Mouse (Mus musculus): ENCODE results near the gene Palb2. TPM values are rescaled to one million over a fixed set of nuclear protein-coding genes. Genes with fewer than 3 reads are reported as not detected.
A peak's percentile ranks its signal among the peaks of the same experiment; 100 is the strongest.

The Palb2 gene
- polyA plus RNA-seq, 2 experiments, result 9.4 to 10.7 TPM

GRCm38 (mm10) chr7:122131834-122132233 lies 951 bp downstream of the Palb2 start:
- ATAC-seq (ENCODE audit: insufficient read depth) (no peak), DNase-seq (ENCODE audit: low read depth in 3 of 3, low spot score in 3 of 3) (no peak)
- peaks cover 2 to 7% of the 10 kb centered on the region in 2 experiments; a peak in 2 of 4 replicates for H3K4me1 ChIP-seq (replicated peaks; ENCODE audit: control insufficient read depth in 2 of 2, insufficient read depth in 2 of 2, low read length in 1 of 2)
- TF ChIP-seq CTCF (IDR thresholded peaks at IDR 0.05; ENCODE audit: low read depth) (no peak), EP300 (IDR thresholded peaks at IDR 0.05; ENCODE audit: low read depth) (no peak)
- H3K9me3 ChIP-seq (ENCODE audit: control insufficient read depth, low read length), result no peaks in the 10 kb centered on the region
- peak overlapping the region; percentile 76 for H3K9ac ChIP-seq (replicated peaks)
- peak overlapping the region; percentile 74 to 78; a peak in 3 of 4 replicates for H3K4me3 ChIP-seq (ENCODE audit: insufficient read depth in 1 of 2, low read depth in 2 of 2, low read length in 2 of 2)
- no peaks in the 10 kb centered on the region for H3K27me3 ChIP-seq (ENCODE audit: control insufficient read depth, insufficient read depth, low read length)
- H3K27ac ChIP-seq, result no peak overlapping the region
- H3K36me3 ChIP-seq (replicated peaks; ENCODE audit: control insufficient read depth, insufficient read depth, low read depth), result peaks cover 36% of the 10 kb centered on the region
- H3K4me2 ChIP-seq (ENCODE audit: low read depth), result peak overlapping the region; percentile 71

- DNase-seq (ENCODE audit: low read depth in 3 of 3, low spot score in 3 of 3), result no peak
- no peak for ATAC-seq (ENCODE audit: insufficient read depth)
- Histone ChIP-seq H3K9ac (replicated peaks) (no peak overlapping the region), H3K9me3 (ENCODE audit: control insufficient read depth, low read length) (no peaks in the 10 kb centered on the region), H3K27me3 (ENCODE audit: control insufficient read depth, insufficient read depth, low read length) (no peaks in the 10 kb centered on the region), H3K36me3 (replicated peaks; ENCODE audit: control insufficient read depth, insufficient read depth, low read depth) (peaks cover 43% of the 10 kb centered on the region), H3K27ac (no peak overlapping the region), H3K4me1 (replicated peaks; ENCODE audit: control insufficient read depth in 2 of 2, insufficient read depth in 2 of 2, low read length in 1 of 2) (peaks cover 2% of the 10 kb centered on the region in 2 experiments; a peak in 1 of 4 replicates), H3K4me2 (ENCODE audit: low read depth) (no peak overlapping the region), H3K4me3 (ENCODE audit: insufficient read depth in 1 of 2, low read depth in 2 of 2, low read length in 2 of 2) (no peak overlapping the region)
- 88% methylated on average over 11 of the region's 11 CpGs for WGBS (ENCODE audit: insufficient replicate concordance)
- TF ChIP-seq CTCF (IDR thresholded peaks at IDR 0.05; ENCODE audit: low read depth) (no peak), EP300 (IDR thresholded peaks at IDR 0.05; ENCODE audit: low read depth) (no peak)
Measured at GRCm38 (mm10) chr7:122126946-122127345, 5.8 kb downstream of the Palb2 start.

- H3K9me3 ChIP-seq (ENCODE audit: control insufficient read depth, low read length), result no peaks in the 10 kb centered on the region
- no peak overlapping the region for H3K4me3 ChIP-seq (ENCODE audit: insufficient read depth in 1 of 2, low read depth in 2 of 2, low read length in 2 of 2)
- H3K27me3 ChIP-seq (ENCODE audit: control insufficient read depth, insufficient read depth, low read length), result no peaks in the 10 kb centered on the region
- ATAC-seq (ENCODE audit: insufficient read depth) (no peak), DNase-seq (ENCODE audit: low read depth in 3 of 3, low spot score in 3 of 3) (no peak)
- WGBS (ENCODE audit: insufficient replicate concordance), result 73% methylated on average over 8 of the region's 8 CpGs
- H3K36me3 ChIP-seq (replicated peaks; ENCODE audit: control insufficient read depth, insufficient read depth, low read depth), result peaks cover 49% of the 10 kb centered on the region
- H3K4me1 ChIP-seq (replicated peaks; ENCODE audit: control insufficient read depth in 2 of 2, insufficient read depth in 2 of 2, low read length in 1 of 2), result no peaks in the 10 kb centered on the region
- H3K4me2 ChIP-seq (ENCODE audit: low read depth), result no peak overlapping the region
- TF ChIP-seq CTCF (IDR thresholded peaks at IDR 0.05; ENCODE audit: low read depth) (peak; percentile 35; the same call in 1 of the 2 replicates), EP300 (IDR thresholded peaks at IDR 0.05; ENCODE audit: low read depth) (no peak)
- no peak overlapping the region for H3K27ac ChIP-seq
- no peak overlapping the region for H3K9ac ChIP-seq (replicated peaks)
Measured at GRCm38 (mm10) chr7:122125636-122126035, 7.1 kb downstream of the Palb2 start.

GRCm38 (mm10) chr7:122123518-122123917 lies 9.3 kb downstream of the Palb2 start:
- Histone ChIP-seq H3K36me3 (replicated peaks; ENCODE audit: control insufficient read depth, insufficient read depth, low read depth) (peaks cover 57% of the 10 kb centered on the region), H3K27me3 (ENCODE audit: control insufficient read depth, insufficient read depth, low read length) (no peaks in the 10 kb centered on the region), H3K27ac (no peak overlapping the region), H3K4me1 (replicated peaks; ENCODE audit: control insufficient read depth in 2 of 2, insufficient read depth in 2 of 2, low read length in 1 of 2) (no peaks in the 10 kb centered on the region), H3K9me3 (ENCODE audit: control insufficient read depth, low read length) (no peaks in the 10 kb centered on the region), H3K9ac (replicated peaks) (no peak overlapping the region), H3K4me3 (ENCODE audit: insufficient read depth in 1 of 2, low read depth in 2 of 2, low read length in 2 of 2) (no peak overlapping the region), H3K4me2 (ENCODE audit: low read depth) (no peak overlapping the region)
- 67% methylated on average over 4 of the region's 4 CpGs for WGBS (ENCODE audit: insufficient replicate concordance)
- TF ChIP-seq EP300 (IDR thresholded peaks at IDR 0.05; ENCODE audit: low read depth) (no peak), CTCF (IDR thresholded peaks at IDR 0.05; ENCODE audit: low read depth) (no peak)
- ATAC-seq (ENCODE audit: insufficient read depth) (no peak), DNase-seq (ENCODE audit: low read depth in 3 of 3, low spot score in 3 of 3) (no peak)

- WGBS (ENCODE audit: insufficient replicate concordance), result 83% methylated on average over 6 of the region's 6 CpGs
Measured at GRCm38 (mm10) chr7:122108206-122108605, 24.6 kb downstream of the Palb2 start.

More at GRCm38 (mm10) chr7:122108206-122108605, 24.6 kb downstream of the Palb2 start:
- ATAC-seq (ENCODE audit: insufficient read depth) (no peak), DNase-seq (ENCODE audit: low read depth in 3 of 3, low spot score in 3 of 3) (no peak)
- no peak for TF ChIP-seq EP300 (IDR thresholded peaks at IDR 0.05; ENCODE audit: low read depth)
- no peak for TF ChIP-seq CTCF (IDR thresholded peaks at IDR 0.05; ENCODE audit: low read depth)
- peaks cover 24% of the 10 kb centered on the region for H3K36me3 ChIP-seq (replicated peaks; ENCODE audit: control insufficient read depth, insufficient read depth, low read depth)
- H3K27me3 ChIP-seq (ENCODE audit: control insufficient read depth, insufficient read depth, low read length), result no peaks in the 10 kb centered on the region
- H3K9ac ChIP-seq (replicated peaks), result no peak overlapping the region
- no peak overlapping the region for H3K4me2 ChIP-seq (ENCODE audit: low read depth)
- H3K27ac ChIP-seq, result no peak overlapping the region
- no peaks in the 10 kb centered on the region for H3K9me3 ChIP-seq (ENCODE audit: control insufficient read depth, low read length)
- H3K4me1 ChIP-seq (replicated peaks; ENCODE audit: control insufficient read depth in 2 of 2, insufficient read depth in 2 of 2, low read length in 1 of 2), result no peaks in the 10 kb centered on the region; a peak in 1 of 4 replicates
- H3K4me3 ChIP-seq (ENCODE audit: insufficient read depth in 1 of 2, low read depth in 2 of 2, low read length in 2 of 2), result no peak overlapping the region
